Mouse (Mus musculus) cerebellum, postnatal 4 days (tissue): ENCODE results near the gene Pramel6.
"Not testable (repeated sequence)": the region's sequence is repeated elsewhere in the genome, so short reads cannot be mapped to it uniquely, and the experiment has no call there.

ENCODE experiments used
- DNase-seq, 2 experiments: peaks; one replicate each; pipeline ENCODE4 v3.0.0; 2022; ENCODE audit warnings: low spot score in 2 of 2, mixed read lengths in 1 of 2

Gene Pramel6

GRCm38 (mm10) chr2:87506265-87506664 is at the start of gene Pramel6:
Gene Pramel6 (plus strand): TSS chr2:87506565.
- DNase-seq = no peak

GRCm38 (mm10) chr2:87461769-87462168 is 44.6 kb upstream of the Pramel6 start:
- no peak for DNase-seq

GRCm38 (mm10) chr2:87480207-87480606 is 26.2 kb upstream of the Pramel6 start:
- no peak for DNase-seq

- no peak for DNase-seq
Measured at GRCm38 (mm10) chr2:87481158-87481557, 25.2 kb upstream of the Pramel6 start.

GRCm38 (mm10) chr2:87482276-87482675 is 24.1 kb upstream of the Pramel6 start:
- DNase-seq = no peak

GRCm38 (mm10) chr2:87496993-87497392 is 9.4 kb upstream of the Pramel6 start, which contains the start of gene Pramel7:
Gene Pramel7 (minus strand): TSS chr2:87497093.
- DNase-seq = not testable (repeated sequence)

GRCm38 (mm10) chr2:87515046-87515445 is 8.7 kb downstream of the Pramel6 start:
- DNase-seq = no peak

- no peak for DNase-seq
Measured at GRCm38 (mm10) chr2:87515457-87516060, 9.2 kb downstream of the Pramel6 start.

GRCm38 (mm10) chr2:87516581-87516980 is 10.2 kb downstream of the Pramel6 start:
- no peak for DNase-seq

GRCm38 (mm10) chr2:87520651-87521050 is 14.3 kb downstream of the Pramel6 start:
- DNase-seq = no peak

GRCm38 (mm10) chr2:87525899-87526616 is 19.7 kb downstream of the Pramel6 start:
- DNase-seq = not testable (repeated sequence)

GRCm38 (mm10) chr2:87531496-87531895 is 25.1 kb downstream of the Pramel6 start, which contains the start of gene Olfr153:
Gene Olfr153 (plus strand): TSS chr2:87531796.
- no peak for DNase-seq

GRCm38 (mm10) chr2:87534826-87535225 is 28.5 kb downstream of the Pramel6 start:
- no peak for DNase-seq

- no peak for DNase-seq
Measured at GRCm38 (mm10) chr2:87545442-87545841, 39.1 kb downstream of the Pramel6 start, which contains the start of gene Olfr1128. Gene Olfr1128 (minus strand): TSS chr2:87545542.
